13 mouse cellular contexts compared by ENCODE assay signal in genomic region chr19:43193562-43193961, GRCm38 (mm10).
DNase-seq lines count a peak whose midpoint lies in the region; ATAC-seq and TF ChIP-seq lines count a peak whose summit lies in the region.
"Had no signal": no experiment of that assay in that cellular context is flagged by ENCODE, and none has a peak within 500 bp of the region (broad histone marks: within the 10 kb centered on the region; RNA-seq: fewer than 3 reads in every experiment).

No protein-coding gene starts in this region.

- H3K9me3 ChIP-seq in lung, postnatal 0 days (ENCODE audit: low read length) = no peaks in the 10 kb centered on the region
- H3K9me3 ChIP-seq in midbrain, embryonic 15.5 days = no peaks in the 10 kb centered on the region
- H3K9me3 ChIP-seq in heart, embryonic 12.5 days (replicated peaks) = no peaks in the 10 kb centered on the region

- H3K4me3 ChIP-seq in lung, postnatal 0 days (ENCODE audit: low read depth, low read length) = no peak overlapping the region
- H3K4me3 ChIP-seq in midbrain, embryonic 15.5 days = no peak overlapping the region
- H3K4me3 ChIP-seq in heart, embryonic 12.5 days = no peak overlapping the region
- H3K4me3 ChIP-seq: heart, adult 2 months; myocyte had no signal

- H3K4me1 ChIP-seq in lung, postnatal 0 days (ENCODE audit: insufficient read depth, low read depth, low read length) = no peaks in the 10 kb centered on the region
- no peaks in the 10 kb centered on the region for H3K4me1 ChIP-seq in midbrain, embryonic 15.5 days
- H3K4me1 ChIP-seq in heart, embryonic 12.5 days (replicated peaks) = no peaks in the 10 kb centered on the region

- no peak overlapping the region for H3K4me2 ChIP-seq in lung, postnatal 0 days (replicated peaks; ENCODE audit: low read depth, low read length)
- no peak overlapping the region for H3K4me2 ChIP-seq in midbrain, embryonic 15.5 days
- H3K4me2 ChIP-seq in heart, embryonic 12.5 days = no peak overlapping the region

- no peak overlapping the region for H3K9ac ChIP-seq in lung, postnatal 0 days (replicated peaks; ENCODE audit: low read depth)
- no peak overlapping the region for H3K9ac ChIP-seq in midbrain, embryonic 15.5 days
- H3K9ac ChIP-seq in heart, embryonic 12.5 days = no peak overlapping the region

- no peak overlapping the region for H3K27ac ChIP-seq in lung, postnatal 0 days (ENCODE audit: low read length)
- H3K27ac ChIP-seq in midbrain, embryonic 15.5 days = no peak overlapping the region
- no peak overlapping the region for H3K27ac ChIP-seq in heart, embryonic 12.5 days (ENCODE audit: poor library complexity, severe bottlenecking)
- H3K27ac ChIP-seq: heart, adult 2 months; macrophage; stomach, postnatal 0 days had no signal

- no peak for TF ChIP-seq CTCF in lung, postnatal 0 days (IDR thresholded peaks at IDR 0.05)

- no peaks in the 10 kb centered on the region for H3K36me3 ChIP-seq in lung, postnatal 0 days (ENCODE audit: insufficient read depth, low read length)
- no peaks in the 10 kb centered on the region for H3K36me3 ChIP-seq in midbrain, embryonic 15.5 days (replicated peaks)
- H3K36me3 ChIP-seq in heart, embryonic 12.5 days = no peaks in the 10 kb centered on the region

- 38% methylated on average over 3 of the region's 3 CpGs for WGBS in lung, postnatal 0 days
- WGBS in midbrain, embryonic 15.5 days = 85% methylated on average over 3 of the region's 3 CpGs
- 60% methylated on average over 3 of the region's 3 CpGs for WGBS in heart, embryonic 12.5 days

- no peak for ATAC-seq in lung, postnatal 0 days
- no peak for ATAC-seq in midbrain, embryonic 15.5 days (replicated peaks)
- ATAC-seq in heart, embryonic 12.5 days (ENCODE audit: insufficient number of reproducible peaks, low FRiP score) = no peak

- DNase-seq in 3T3-L1 (ENCODE audit: low read depth, low spot score) = peak; percentile 10
- peak; percentile 36 for DNase-seq in CD4-positive helper T cell, adult 2 months (ENCODE audit: low read depth, low spot score)
- DNase-seq in induced T-regulatory cell, adult 2 months (ENCODE audit: low read depth) = peak; percentile 4
- peak; percentile 25 for DNase-seq in lung, postnatal 0 days (ENCODE audit: low spot score)
- no peak for DNase-seq in urinary bladder, postnatal 14 days (ENCODE audit: low spot score)
- DNase-seq in ovary, postnatal 14 days (ENCODE audit: low spot score) = no peak
- DNase-seq: cerebellum, adult 8-10 months; heart, adult 2 months had no signal

- TF ChIP-seq EP300 in lung, postnatal 0 days (IDR thresholded peaks at IDR 0.05) = no peak

- H3K27me3 ChIP-seq in lung, postnatal 0 days (replicated peaks; ENCODE audit: insufficient read depth, low read length) = no peaks in the 10 kb centered on the region
- H3K27me3 ChIP-seq in midbrain, embryonic 15.5 days (replicated peaks) = no peaks in the 10 kb centered on the region
- no peaks in the 10 kb centered on the region for H3K27me3 ChIP-seq in heart, embryonic 12.5 days (replicated peaks)

Comparison
In these comparisons a context has a peak if more than half of its experiments do, and no peak if none do; other contexts are left out.
1. DNase-seq: peak in 3T3-L1 (single experiment), CD4-positive helper T cell, adult 2 months (single experiment), induced T-regulatory cell, adult 2 months (single experiment) and lung, postnatal 0 days (single experiment); none in urinary bladder, postnatal 14 days (single experiment) and ovary, postnatal 14 days (single experiment).